Mouse (Mus musculus): ENCODE data around the gene Ptprm.

Gene Ptprm

GRCm38 (mm10) chr17:66712456-66713205 lies 641.6 kb downstream of the Ptprm start:
- DNase-seq (ENCODE audit: low spot score) = no peak

GRCm38 (mm10) chr17:66711221-66712016 lies 642.8 kb downstream of the Ptprm start:
- no peak for DNase-seq (ENCODE audit: low spot score)

DNA sequence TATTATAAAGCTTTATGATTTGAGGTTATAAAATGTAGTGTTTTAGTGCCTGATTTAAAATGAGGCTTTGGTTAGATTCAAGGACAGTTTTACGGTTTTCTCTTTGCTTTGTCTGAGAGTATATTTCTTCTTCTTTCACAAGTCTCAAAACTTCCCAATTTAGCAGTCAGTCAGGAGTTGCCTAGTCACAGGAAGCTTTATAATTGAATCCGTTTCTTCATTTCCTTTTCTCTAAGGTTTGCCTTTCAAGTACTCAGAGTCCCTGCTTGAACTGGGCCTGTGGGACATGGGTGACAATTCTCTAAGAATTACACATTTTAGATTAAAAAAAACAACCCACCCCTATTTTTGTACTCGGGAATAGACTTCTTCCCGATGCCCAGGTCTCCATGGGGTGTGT lies 643.7 kb downstream of the Ptprm start:
- no peak for DNase-seq (ENCODE audit: low spot score)

DNA sequence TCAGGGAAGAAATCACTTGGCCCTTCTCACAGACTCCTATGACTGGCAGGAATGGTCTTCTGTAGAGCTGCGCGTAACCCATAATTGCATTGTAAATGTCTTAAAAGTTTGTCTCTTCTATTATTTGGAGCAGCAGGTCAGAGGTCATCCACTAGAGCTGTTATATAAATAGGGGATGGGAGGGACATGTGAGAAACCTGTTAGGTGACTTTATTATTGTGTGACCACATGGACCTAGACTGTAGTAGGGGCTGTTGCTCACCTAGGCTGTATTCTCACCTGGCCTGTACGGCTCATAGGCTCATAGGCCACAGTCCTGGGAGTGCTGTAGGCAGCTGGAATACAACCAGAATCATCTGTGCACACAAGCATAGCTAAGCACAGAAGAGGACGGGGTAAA lies 645.5 kb downstream of the Ptprm start:
- no peak for DNase-seq (ENCODE audit: low spot score)

DNA sequence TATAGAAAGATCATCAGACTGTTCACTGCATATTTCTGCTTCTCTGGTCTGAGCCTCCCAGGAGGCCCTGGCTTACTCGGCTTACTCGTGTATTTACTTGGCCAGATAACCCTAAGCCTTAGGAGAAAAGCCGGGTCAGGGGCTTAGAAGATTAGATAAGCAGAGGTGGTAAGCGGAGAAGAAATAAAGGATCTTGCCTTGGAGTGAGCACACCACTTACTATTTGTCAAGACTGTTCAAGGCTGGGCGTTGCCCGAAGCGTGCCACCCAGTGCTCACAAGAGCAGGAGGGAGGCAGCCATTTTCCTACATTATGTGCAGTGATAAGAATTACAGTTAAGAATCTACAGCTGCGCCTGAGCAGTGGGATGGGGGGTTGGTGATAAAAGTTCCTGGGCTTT lies 646.6 kb downstream of the Ptprm start:
- no peak for DNase-seq (ENCODE audit: low spot score)

DNA sequence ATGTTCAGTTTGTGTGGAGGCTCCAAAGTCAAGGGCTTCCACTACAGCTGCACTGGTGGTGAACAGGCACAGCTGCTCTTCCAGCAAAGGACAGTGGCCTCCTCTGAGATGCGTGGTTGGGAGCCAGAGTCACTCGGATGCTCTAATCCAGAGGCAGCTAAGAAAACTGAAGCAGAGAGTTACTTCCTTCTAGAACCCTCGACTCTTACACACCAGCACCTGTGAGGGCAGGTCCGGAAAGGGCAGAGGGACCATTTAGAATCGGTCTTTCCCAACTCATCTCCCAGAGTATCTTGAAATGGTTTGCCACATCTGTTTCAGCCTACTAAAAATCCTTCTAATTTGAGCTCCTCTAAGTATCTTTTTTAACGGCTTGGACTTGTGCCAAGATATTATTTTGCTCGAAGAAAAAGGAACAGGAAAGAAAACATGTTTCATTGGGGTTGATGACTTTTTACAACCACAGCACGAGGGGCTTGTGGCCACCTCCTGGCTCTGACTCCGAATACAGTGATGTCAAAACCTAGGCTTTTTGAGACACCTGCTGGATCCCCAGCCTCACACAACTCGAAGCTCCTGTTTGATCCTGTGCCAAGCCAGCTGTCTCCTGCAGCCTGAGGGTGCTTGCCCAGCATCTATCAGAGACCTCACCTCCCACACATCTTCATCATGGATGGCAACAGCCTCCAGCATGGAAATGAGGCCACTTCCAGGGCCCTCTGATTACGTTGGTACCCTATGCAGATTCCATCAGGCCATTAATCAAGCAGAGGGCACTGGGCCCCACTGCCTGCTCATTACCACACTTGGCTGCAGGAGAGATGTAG lies 652.7 kb downstream of the Ptprm start:
- no peak for DNase-seq (ENCODE audit: low spot score)

DNA sequence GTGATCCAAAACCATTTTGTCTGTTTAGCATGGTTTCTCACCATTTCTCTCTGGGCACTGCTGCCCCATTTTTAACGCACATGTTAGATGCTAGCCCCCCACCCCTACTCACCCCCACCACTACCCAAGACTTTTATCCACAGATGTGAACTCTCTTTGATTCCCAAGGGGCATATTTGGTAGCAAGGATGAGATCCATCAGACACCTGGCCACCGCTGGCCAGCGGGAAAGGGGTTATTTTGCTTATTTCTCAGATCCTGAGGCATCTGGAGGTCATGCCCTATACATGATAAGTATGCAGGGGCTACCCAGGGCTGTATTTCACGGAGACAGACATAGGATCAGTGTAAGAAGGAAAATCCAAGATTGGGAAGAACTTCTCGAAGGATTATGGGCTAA lies 654.4 kb downstream of the Ptprm start:
- DNase-seq (ENCODE audit: low spot score) = no peak

DNA sequence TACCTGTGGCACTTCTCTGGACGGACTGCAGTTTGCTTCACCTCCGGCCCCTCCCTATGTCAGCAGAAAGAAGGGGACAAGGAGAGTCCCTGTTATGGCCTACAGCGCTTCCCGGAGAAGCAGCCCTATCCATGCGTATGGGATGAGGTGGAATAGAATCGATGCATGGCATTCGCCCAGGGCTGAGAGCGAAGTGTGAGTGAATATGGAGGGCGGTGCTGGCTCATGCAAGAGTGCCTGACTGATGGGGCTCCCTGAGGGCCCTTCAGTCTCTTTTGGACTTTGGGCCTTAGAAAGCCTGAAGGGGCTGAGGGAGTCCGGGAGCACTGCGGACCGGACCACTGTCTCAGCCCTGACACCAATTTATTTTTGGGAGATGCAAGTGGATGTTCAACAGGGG lies 656.6 kb downstream of the Ptprm start:
- no peak for DNase-seq (ENCODE audit: low spot score)

- no peak for DNase-seq (ENCODE audit: low spot score)
These were observed 657.6 kb downstream of the Ptprm start for GRCm38 (mm10) chr17:66696531-66697172.

- DNase-seq (ENCODE audit: low spot score) = no peak
These were observed 659.9 kb downstream of the Ptprm start for GRCm38 (mm10) chr17:66694326-66694725.

DNA sequence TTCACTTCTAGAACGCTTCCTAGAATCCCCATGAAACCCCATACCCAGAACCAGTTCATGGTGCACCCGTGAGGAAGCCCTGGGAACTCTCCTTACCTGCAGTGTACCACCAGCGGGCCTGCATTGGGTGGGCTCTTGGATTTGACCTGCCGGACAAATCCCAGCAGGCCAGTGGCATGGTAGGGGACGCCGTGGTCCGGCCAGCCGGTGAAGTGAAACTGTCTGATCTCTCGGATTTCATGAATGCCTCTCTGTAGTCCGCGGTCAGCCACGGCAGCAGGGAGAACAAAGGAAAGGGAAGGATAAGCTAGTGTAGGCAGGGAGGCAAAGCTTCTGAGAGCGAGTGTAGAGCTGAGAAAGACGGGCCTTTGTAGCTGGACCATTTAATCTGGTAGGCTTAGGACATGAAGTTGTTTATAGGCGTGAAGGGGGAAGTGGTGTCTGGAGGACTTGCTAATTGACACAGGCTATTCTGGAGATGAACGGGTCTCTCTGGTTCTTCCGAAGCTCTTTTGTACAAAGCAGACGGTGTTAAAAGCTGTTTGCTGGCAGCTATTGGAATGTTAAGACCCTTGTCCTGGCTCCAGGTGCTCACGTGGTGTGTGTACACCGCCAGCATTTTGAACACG lies 660.5 kb downstream of the Ptprm start:
- no peak for DNase-seq (ENCODE audit: low spot score)

DNA sequence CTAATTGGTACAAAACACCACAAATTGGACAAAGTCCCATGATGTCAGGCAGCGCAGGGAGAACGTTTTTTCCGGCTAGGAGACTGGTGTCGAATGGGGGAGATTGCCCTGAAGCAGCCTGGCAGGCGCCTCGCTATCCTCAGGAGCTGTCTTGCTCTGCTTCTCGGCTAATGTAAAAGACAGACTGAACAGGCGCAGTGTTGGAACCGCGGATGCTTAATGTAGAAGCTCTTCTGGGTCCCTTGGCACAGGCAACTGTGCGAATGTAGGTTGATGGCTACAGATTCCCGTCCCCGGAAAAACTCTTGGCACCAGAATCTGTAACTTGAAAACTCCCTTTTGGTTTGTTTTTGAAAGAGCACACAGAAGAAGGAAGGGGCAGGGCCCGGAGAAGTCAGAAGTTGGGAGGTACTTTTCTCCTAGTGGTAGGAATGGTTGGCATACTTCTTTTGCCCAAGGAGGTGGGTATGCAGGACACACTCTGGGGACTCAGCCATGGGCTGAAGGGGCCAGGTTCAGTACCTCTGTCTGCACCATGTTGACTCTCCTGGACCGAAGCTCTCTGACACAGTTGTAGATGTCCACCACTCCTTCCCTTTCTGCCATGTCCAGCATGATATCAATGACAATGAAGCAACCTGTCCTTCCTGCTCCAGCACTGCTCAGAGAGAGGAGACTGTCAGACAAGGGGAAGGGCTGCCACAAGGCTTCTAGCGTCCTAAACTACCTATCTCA lies 661.1 kb downstream of the Ptprm start:
- DNase-seq (ENCODE audit: low spot score) = no peak

- DNase-seq (ENCODE audit: low spot score) = no peak
These were observed 666.1 kb downstream of the Ptprm start for GRCm38 (mm10) chr17:66688179-66688578.

- DNase-seq (ENCODE audit: low spot score) = no peak
These were observed 666.7 kb downstream of the Ptprm start for GRCm38 (mm10) chr17:66687543-66687942.

DNA sequence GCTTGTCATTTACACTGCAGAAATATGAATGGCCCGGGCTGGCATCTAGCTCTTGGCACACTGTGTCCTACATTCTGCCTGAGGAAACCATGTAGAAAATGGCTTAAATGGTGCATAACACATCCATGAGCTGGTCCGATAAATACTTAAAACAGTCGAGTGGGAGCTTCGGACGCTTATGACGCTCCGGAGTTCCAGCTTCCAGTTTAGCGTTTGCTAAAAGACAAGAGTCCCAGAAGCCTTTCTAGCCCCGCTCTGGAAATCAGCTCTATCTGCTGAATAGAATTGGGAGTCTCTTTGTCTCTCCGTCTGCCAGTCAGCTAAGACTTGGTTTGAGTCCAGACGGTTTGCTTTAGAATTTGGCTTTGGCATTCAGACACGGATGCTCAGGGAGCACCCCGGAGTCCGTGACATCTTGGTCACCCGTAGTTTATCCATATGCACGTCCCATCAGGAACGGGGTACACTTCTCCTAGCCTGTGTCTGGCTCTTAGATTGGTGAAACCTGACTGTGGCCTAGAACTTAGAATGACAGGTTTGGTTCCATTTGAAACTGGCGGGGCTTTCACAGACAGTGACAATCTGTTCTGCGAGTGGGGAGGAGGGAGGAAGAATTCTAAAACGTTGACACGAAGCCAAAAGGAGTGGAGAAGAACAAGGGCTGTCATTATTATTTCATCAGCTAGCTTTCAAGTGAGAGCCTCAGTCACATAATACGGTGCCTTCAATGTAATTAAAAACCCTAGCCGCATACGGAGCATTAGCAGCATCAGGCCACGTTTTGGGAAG lies 667.4 kb downstream of the Ptprm start:
- no peak for DNase-seq (ENCODE audit: low spot score)

- no peak for DNase-seq (ENCODE audit: low spot score)
These were observed 670.8 kb downstream of the Ptprm start for GRCm38 (mm10) chr17:66683411-66683810.

GRCm38 (mm10) chr17:66680662-66681061 lies 673.6 kb downstream of the Ptprm start:
- DNase-seq (ENCODE audit: low spot score) = no peak

DNA sequence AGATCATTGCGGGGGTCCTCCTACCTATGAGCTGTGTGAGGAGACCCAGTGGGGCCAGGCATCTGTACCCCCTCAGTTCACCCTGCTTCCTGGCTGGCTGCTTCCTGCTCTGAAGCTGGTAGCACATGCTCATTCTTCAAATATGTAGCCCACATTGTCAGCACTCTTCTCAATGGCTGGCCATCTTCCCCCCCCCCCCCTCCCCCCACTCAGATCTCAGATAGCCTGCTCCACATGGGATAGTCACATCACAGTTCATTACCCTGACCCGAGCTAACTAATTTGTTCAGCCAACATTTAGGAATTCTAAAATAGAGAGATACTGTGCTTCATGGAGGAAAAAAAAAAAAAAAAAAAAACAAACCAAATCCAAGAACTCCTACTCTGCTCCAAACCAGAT lies 679.6 kb downstream of the Ptprm start:
- DNase-seq (ENCODE audit: low spot score) = no peak

GRCm38 (mm10) chr17:66671715-66672230 lies 682.5 kb downstream of the Ptprm start:
- DNase-seq (ENCODE audit: low spot score) = no peak

- DNase-seq (ENCODE audit: low spot score) = no peak
These were observed 683.0 kb downstream of the Ptprm start for GRCm38 (mm10) chr17:66671287-66671686.
